Mouse (Mus musculus): ENCODE measurements around the gene Abcc6. TPM values are rescaled to one million over a fixed set of nuclear protein-coding genes. Genes with fewer than 3 reads are reported as not detected.
A peak's percentile ranks its signal among the peaks of the same experiment; 100 is the strongest.

Gene Abcc6
- total and polyA plus RNA-seq, 3 experiments, result under 0.01 TPM; not detected in 2

GRCm38 (mm10) chr7:45919083-45919671, 110.9 kb downstream of the Abcc6 start:
- no peak overlapping the region for H3K4me3 ChIP-seq (ENCODE audit: low read depth, low read length)
- no peak for DNase-seq (ENCODE audit: low spot score)

GRCm38 (mm10) chr7:45917926-45918325, 112.2 kb downstream of the Abcc6 start:
- no peak for ATAC-seq (ENCODE audit: extremely low read depth, insufficient number of reproducible peaks, low FRiP score, poor library complexity, severe bottlenecking)
- H3K36me3 ChIP-seq (replicated peaks), result peaks cover 36% of the 10 kb centered on the region
- H3K9me3 ChIP-seq (replicated peaks), result no peaks in the 10 kb centered on the region
- TF ChIP-seq CTCF (IDR thresholded peaks at IDR 0.05; ENCODE audit: low read depth, low read length) (no peak), GATA2 (IDR thresholded peaks at IDR 0.05; ENCODE audit: borderline replicate concordance, low read depth, low read length) (no peak), POLR2AphosphoS5 (IDR thresholded peaks at IDR 0.05; ENCODE audit: insufficient replicate concordance, low read depth, low read length) (no peak), GATA1 (IDR thresholded peaks at IDR 0.05; ENCODE audit: borderline replicate concordance, low read length) (no peak), TAL1 (conservative IDR thresholded peaks at IDR 0.05; ENCODE audit: low read depth, low read length) (no peak)
- no peak for DNase-seq (ENCODE audit: low spot score)
- H3K4me3 ChIP-seq (ENCODE audit: low read depth, low read length), result no peak overlapping the region
- peaks cover 15% of the 10 kb centered on the region for H3K4me1 ChIP-seq (ENCODE audit: insufficient read depth, low read depth, low read length)
- peaks cover 14% of the 10 kb centered on the region for H3K27me3 ChIP-seq (ENCODE audit: insufficient read depth, low read length)

More at GRCm38 (mm10) chr7:45919083-45919671, 110.9 kb downstream of the Abcc6 start:
- Histone ChIP-seq H3K36me3 (replicated peaks) (peaks cover 23% of the 10 kb centered on the region), H3K9me3 (replicated peaks) (no peaks in the 10 kb centered on the region), H3K4me1 (ENCODE audit: insufficient read depth, low read depth, low read length) (peaks cover 17% of the 10 kb centered on the region), H3K27me3 (ENCODE audit: insufficient read depth, low read length) (peaks cover 17% of the 10 kb centered on the region)
- TF ChIP-seq TAL1 (conservative IDR thresholded peaks at IDR 0.05; ENCODE audit: low read depth, low read length) (no peak), CTCF (IDR thresholded peaks at IDR 0.05; ENCODE audit: low read depth, low read length) (peak; percentile 66)
- ATAC-seq (ENCODE audit: extremely low read depth, insufficient number of reproducible peaks, low FRiP score, poor library complexity, severe bottlenecking), result no peak

Other genes starting within 250 kb of the Abcc6 start
- gene Lmtk3, start 246.6 kb downstream of the Abcc6 start, total RNA-seq (2014; fragmentation: Nextera tagmentation), result 1.1 TPM in 1 of 2 replicates, not detected in the other
- not detected in 2 replicates for gene Lmtk3, start 246.6 kb downstream of the Abcc6 start, total RNA-seq (2017)
- 0.03 TPM in 2 replicates for gene Lmtk3, start 246.6 kb downstream of the Abcc6 start, polyA plus RNA-seq (2012)
- gene Sult2b1, start 245.6 kb downstream of the Abcc6 start, total RNA-seq (2014; fragmentation: Nextera tagmentation), result not detected in 2 replicates
- gene Sult2b1, start 245.6 kb downstream of the Abcc6 start, total RNA-seq (2017), result 0.05 and 0.35 TPM in 2 replicates
- not detected in 2 replicates for gene Sult2b1, start 245.6 kb downstream of the Abcc6 start, polyA plus RNA-seq (2012)
- gene Cyth2, start 215.7 kb downstream of the Abcc6 start, total RNA-seq (2014; fragmentation: Nextera tagmentation), result 14.5 and 18.5 TPM in 2 replicates
- 40.9 and 47.6 TPM in 2 replicates for gene Cyth2, start 215.7 kb downstream of the Abcc6 start, total RNA-seq (2017)
- gene Cyth2, start 215.7 kb downstream of the Abcc6 start, polyA plus RNA-seq (2012), result 85.5 and 121 TPM in 2 replicates
- 0.30 TPM in 1 of 2 replicates, not detected in the other for gene Kcnj14, start 205.5 kb downstream of the Abcc6 start, total RNA-seq (2014; fragmentation: Nextera tagmentation)
- 0.23 and 0.33 TPM in 2 replicates for gene Kcnj14, start 205.5 kb downstream of the Abcc6 start, total RNA-seq (2017)
- 0.39 and 0.57 TPM in 2 replicates for gene Kcnj14, start 205.5 kb downstream of the Abcc6 start, polyA plus RNA-seq (2012)
- gene Grwd1, start 199.4 kb downstream of the Abcc6 start, total RNA-seq (2014; fragmentation: Nextera tagmentation), result 10.2 and 16.9 TPM in 2 replicates
- 20.6 and 21.9 TPM in 2 replicates for gene Grwd1, start 199.4 kb downstream of the Abcc6 start, total RNA-seq (2017)
- gene Grwd1, start 199.4 kb downstream of the Abcc6 start, polyA plus RNA-seq (2012), result 62.9 and 72.8 TPM in 2 replicates
- gene Kdelr1, start 157.5 kb downstream of the Abcc6 start, total RNA-seq (2014; fragmentation: Nextera tagmentation), result 125 and 135 TPM in 2 replicates
- 54.8 and 55.2 TPM in 2 replicates for gene Kdelr1, start 157.5 kb downstream of the Abcc6 start, total RNA-seq (2017)
- 209 and 350 TPM in 2 replicates for gene Kdelr1, start 157.5 kb downstream of the Abcc6 start, polyA plus RNA-seq (2012)
- gene Grin2d, start 151.9 kb downstream of the Abcc6 start, total RNA-seq (2014; fragmentation: Nextera tagmentation), result not detected in 2 replicates
- gene Grin2d, start 151.9 kb downstream of the Abcc6 start, total RNA-seq (2017), result under 0.01 and 0.11 TPM in 2 replicates
- gene Grin2d, start 151.9 kb downstream of the Abcc6 start, polyA plus RNA-seq (2012), result 0.01 TPM in 2 replicates
- 33.2 and 36.2 TPM in 2 replicates for gene Syngr4, start 133.6 kb downstream of the Abcc6 start, total RNA-seq (2014; fragmentation: Nextera tagmentation)
- 3.7 and 6.4 TPM in 2 replicates for gene Syngr4, start 133.6 kb downstream of the Abcc6 start, total RNA-seq (2017)
- gene Syngr4, start 133.6 kb downstream of the Abcc6 start, polyA plus RNA-seq (2012), result 42.5 and 44.9 TPM in 2 replicates
- gene Tmem143, start 133.4 kb downstream of the Abcc6 start, total RNA-seq (2014; fragmentation: Nextera tagmentation), result 14.4 and 15.3 TPM in 2 replicates
- gene Tmem143, start 133.4 kb downstream of the Abcc6 start, total RNA-seq (2017), result 11.7 and 13.2 TPM in 2 replicates
- gene Tmem143, start 133.4 kb downstream of the Abcc6 start, polyA plus RNA-seq (2012), result 33.8 and 37.8 TPM in 2 replicates
- not detected in 2 replicates for gene Emp3, start 108.9 kb downstream of the Abcc6 start, total RNA-seq (2014; fragmentation: Nextera tagmentation)
- gene Emp3, start 108.9 kb downstream of the Abcc6 start, total RNA-seq (2017), result 4.8 and 7.6 TPM in 2 replicates
- 1.9 and 2.8 TPM in 2 replicates for gene Emp3, start 108.9 kb downstream of the Abcc6 start, polyA plus RNA-seq (2012)
- gene Ccdc114, start 106.2 kb downstream of the Abcc6 start, total RNA-seq (2014; fragmentation: Nextera tagmentation), result not detected in 2 replicates
- gene Ccdc114, start 106.2 kb downstream of the Abcc6 start, total RNA-seq (2017), result 0.17 and 0.22 TPM in 2 replicates
- gene Ccdc114, start 106.2 kb downstream of the Abcc6 start, polyA plus RNA-seq (2012), result 0.07 and 0.09 TPM in 2 replicates
- 26.4 and 35.0 TPM in 2 replicates for gene Nomo1, start 3.4 kb upstream of the Abcc6 start, total RNA-seq (2014; fragmentation: Nextera tagmentation)
- 47.8 and 52.7 TPM in 2 replicates for gene Nomo1, start 3.4 kb upstream of the Abcc6 start, total RNA-seq (2017)
- gene Nomo1, start 3.4 kb upstream of the Abcc6 start, polyA plus RNA-seq (2012), result 43.8 and 47.2 TPM in 2 replicates
- gene Kcnj11, start 70.5 kb upstream of the Abcc6 start, total RNA-seq (2014; fragmentation: Nextera tagmentation), result not detected in 2 replicates
- 0.23 TPM in 1 of 2 replicates, not detected in the other for gene Kcnj11, start 70.5 kb upstream of the Abcc6 start, total RNA-seq (2017)
- not detected in 2 replicates for gene Kcnj11, start 70.5 kb upstream of the Abcc6 start, polyA plus RNA-seq (2012)
- not detected in 2 replicates for gene Abcc8, start 149.7 kb upstream of the Abcc6 start, total RNA-seq (2014; fragmentation: Nextera tagmentation)
- gene Abcc8, start 149.7 kb upstream of the Abcc6 start, total RNA-seq (2017), result 0.11 and 0.23 TPM in 2 replicates
- gene Abcc8, start 149.7 kb upstream of the Abcc6 start, polyA plus RNA-seq (2012), result not detected in 2 replicates
- not detected in 2 replicates for gene Ush1c, start 208.2 kb upstream of the Abcc6 start, total RNA-seq (2014; fragmentation: Nextera tagmentation)
- gene Ush1c, start 208.2 kb upstream of the Abcc6 start, total RNA-seq (2017), result not detected in 2 replicates
- not detected in 2 replicates for gene Ush1c, start 208.2 kb upstream of the Abcc6 start, polyA plus RNA-seq (2012)
- not detected in 2 replicates for gene Otog, start 210.7 kb upstream of the Abcc6 start, total RNA-seq (2014; fragmentation: Nextera tagmentation)
- gene Otog, start 210.7 kb upstream of the Abcc6 start, total RNA-seq (2017), result 0.05 and 0.06 TPM in 2 replicates
- gene Otog, start 210.7 kb upstream of the Abcc6 start, polyA plus RNA-seq (2012), result not detected in 2 replicates